Mouse (Mus musculus) MEL (cell line): ENCODE results near the gene Nup62. TPM values are rescaled to one million over a fixed set of nuclear protein-coding genes. Genes with fewer than 3 reads are reported as not detected.

ENCODE experiments used
- DNase-seq: peaks from one replicate; pipeline ENCODE4 v3.0.0; 2011; ENCODE audit warnings: low read depth, low spot score
- H3K27ac ChIP-seq: 2 replicates; pipeline ENCODE4 v1.5.1; 2012; ENCODE audit warnings: low read depth, mild to moderate bottlenecking, control low read depth, low read length, moderate library complexity; ENCODE audit not compliant: control insufficient read depth
- H3K27me3 ChIP-seq, 2 experiments: fragments of 150-350 bp in 1 of 2; sonication (generic) in 1 of 2; 2 replicates each; pipeline ENCODE4 v1.6.1; 2012; ENCODE audit warnings: low read length in 2 of 2, mild to moderate bottlenecking in 2 of 2, improper control_type of control experiment in 1 of 2, moderate library complexity in 1 of 2; ENCODE audit not compliant: insufficient read depth in 2 of 2, control insufficient read depth in 1 of 2
- H3K36me3 ChIP-seq, 2 experiments: 2 replicates each; pipeline ENCODE4 v1.6.1; 2012 to 2014; ENCODE audit warnings: low read length in 2 of 2, improper control_type of control experiment in 1 of 2, inconsistent platforms in 1 of 2, mild to moderate bottlenecking in 1 of 2; ENCODE audit not compliant: insufficient read depth in 2 of 2, control insufficient read depth in 1 of 2
- H3K4me1 ChIP-seq, 2 experiments: fragments of 150-350 bp in 1 of 2; sonication (generic) in 1 of 2; 2 replicates each; pipeline ENCODE4 v1.6.1; 2012; ENCODE audit warnings: low read length in 2 of 2, improper control_type of control experiment in 1 of 2, mild to moderate bottlenecking in 1 of 2; ENCODE audit not compliant: insufficient read depth in 2 of 2, control insufficient read depth in 1 of 2
- H3K4me3 ChIP-seq, 2 experiments: fragments of 150-350 bp in 1 of 2; sonication (generic) in 1 of 2; 2 replicates each; pipeline ENCODE4 v1.5.1; 2012; ENCODE audit warnings: low read depth in 2 of 2, low read length in 2 of 2, mild to moderate bottlenecking in 2 of 2, moderate library complexity in 2 of 2, control low read depth in 1 of 2, improper control_type of control experiment in 1 of 2; ENCODE audit not compliant: control insufficient read depth in 1 of 2, insufficient read depth in 1 of 2
- H3K79me2 ChIP-seq: 2 replicates; pipeline ENCODE4 v1.6.1; 2012; ENCODE audit warnings: mild to moderate bottlenecking, low read length, moderate library complexity; ENCODE audit not compliant: control insufficient read depth, poor library complexity, insufficient read depth
- H3K9ac ChIP-seq: 2 replicates; pipeline ENCODE4 v1.6.1; 2012; ENCODE audit warnings: low read depth, mild to moderate bottlenecking, control low read depth, low read length, moderate library complexity; ENCODE audit not compliant: control insufficient read depth, poor library complexity, severe bottlenecking
- H3K9me3 ChIP-seq: fragments of 150-350 bp; sonication (generic); replicated peaks from 2 replicates; pipeline ENCODE4 v1.6.1; 2012; ENCODE audit warnings: mild to moderate bottlenecking, low read length, improper control_type of control experiment, moderate library complexity; ENCODE audit not compliant: insufficient read depth
- BHLHE40 ChIP-seq: IDR thresholded peaks from 2 replicates; pipeline ENCODE4 v1.6.1; 2012; ENCODE audit warnings: low read depth, mild to moderate bottlenecking, inconsistent platforms, low read length, improper control_type of control experiment, borderline replicate concordance
- CHD1 ChIP-seq: IDR thresholded peaks from 2 replicates; pipeline ENCODE4 v1.6.1; 2012; ENCODE audit warnings: low read depth, mild to moderate bottlenecking, inconsistent platforms, low read length, improper control_type of control experiment
- E2F4 ChIP-seq: IDR thresholded peaks from 2 replicates; pipeline ENCODE4 v1.6.1; 2011; ENCODE audit warnings: low read depth, low read length, improper control_type of control experiment, borderline replicate concordance
- ELF1 ChIP-seq: IDR thresholded peaks from 2 replicates; pipeline ENCODE4 v1.6.1; 2014; ENCODE audit warnings: low read depth, mild to moderate bottlenecking, inconsistent platforms, low read length, improper control_type of control experiment, moderate library complexity
- EP300 ChIP-seq, 2 experiments: IDR thresholded peaks; 2 replicates each; pipeline ENCODE4 v1.6.1; 2011; ENCODE audit warnings: improper control_type of control experiment in 2 of 2, low read length in 2 of 2, low read depth in 1 of 2, mild to moderate bottlenecking in 1 of 2
- GABPA ChIP-seq: IDR thresholded peaks from 2 replicates; pipeline ENCODE4 v1.6.1; 2012; ENCODE audit warnings: low read depth, mild to moderate bottlenecking, inconsistent platforms, low read length, improper control_type of control experiment, moderate library complexity
- GATA1 ChIP-seq: IDR thresholded peaks from 2 replicates; pipeline ENCODE4 v1.6.1; 2011; ENCODE audit warnings: low read depth, low read length, improper control_type of control experiment
- HCFC1 ChIP-seq: IDR thresholded peaks from 2 replicates; pipeline ENCODE4 v1.6.1; 2012; ENCODE audit warnings: low read depth, mild to moderate bottlenecking, inconsistent platforms, low read length, improper control_type of control experiment, moderate library complexity
- KAT2A ChIP-seq: conservative IDR thresholded peaks from 2 replicates; pipeline ENCODE4 v1.6.1; 2012; ENCODE audit warnings: low read depth, low read length, improper control_type of control experiment, inconsistent platforms
- MAFK ChIP-seq: IDR thresholded peaks from 2 replicates; pipeline ENCODE4 v1.6.1; 2011; ENCODE audit warnings: low read depth, mild to moderate bottlenecking, low read length, improper control_type of control experiment, borderline replicate concordance
- MAX ChIP-seq: IDR thresholded peaks from 2 replicates; pipeline ENCODE4 v1.6.1; 2011; ENCODE audit warnings: low read length, improper control_type of control experiment
- MAZ ChIP-seq: IDR thresholded peaks from 2 replicates; pipeline ENCODE4 v1.6.1; 2012; ENCODE audit warnings: low read depth, mild to moderate bottlenecking, inconsistent platforms, low read length, improper control_type of control experiment
- MEF2A ChIP-seq: IDR thresholded peaks from 2 replicates; pipeline ENCODE4 v1.6.1; 2014; ENCODE audit warnings: low read depth, mild to moderate bottlenecking, inconsistent platforms, low read length, improper control_type of control experiment; ENCODE audit not compliant: poor library complexity, insufficient replicate concordance, severe bottlenecking; ENCODE audit errors: extremely low read depth
- MYC ChIP-seq: IDR thresholded peaks from 2 replicates; pipeline ENCODE4 v1.6.1; 2011; ENCODE audit warnings: low read depth, mild to moderate bottlenecking, low read length, improper control_type of control experiment, moderate library complexity
- NELFE ChIP-seq: IDR thresholded peaks from 2 replicates; pipeline ENCODE4 v1.6.1; 2011; ENCODE audit warnings: low read depth, low read length, improper control_type of control experiment
- POLR2AphosphoS2 ChIP-seq: IDR thresholded peaks from 2 replicates; pipeline ENCODE4 v1.6.1; 2011; ENCODE audit warnings: low read length, improper control_type of control experiment
- POLR2AphosphoS5 ChIP-seq: IDR thresholded peaks from 2 replicates; pipeline ENCODE4 v1.6.1; 2012; ENCODE audit warnings: low read depth, borderline replicate concordance, mild to moderate bottlenecking, inconsistent platforms, low read length, moderate library complexity, mixed read lengths
- RAD21 ChIP-seq: IDR thresholded peaks from 2 replicates; pipeline ENCODE4 v1.6.1; 2011; ENCODE audit warnings: mild to moderate bottlenecking, low read depth, low read length, improper control_type of control experiment
- RCOR1 ChIP-seq: IDR thresholded peaks from 2 replicates; pipeline ENCODE4 v1.6.1; 2012; ENCODE audit warnings: low read depth, mild to moderate bottlenecking, inconsistent platforms, low read length, improper control_type of control experiment
- SIN3A ChIP-seq: IDR thresholded peaks from 2 replicates; pipeline ENCODE4 v1.6.1; 2012; ENCODE audit warnings: low read length, improper control_type of control experiment, inconsistent platforms
- SMC3 ChIP-seq: IDR thresholded peaks from 2 replicates; pipeline ENCODE4 v1.6.1; 2011; ENCODE audit warnings: low read depth, low read length, improper control_type of control experiment
- ZKSCAN1 ChIP-seq: IDR thresholded peaks from 2 replicates; pipeline ENCODE4 v1.6.1; 2012; ENCODE audit warnings: low read depth, mild to moderate bottlenecking, inconsistent platforms, low read length, improper control_type of control experiment, moderate library complexity
- ZNF384 ChIP-seq: IDR thresholded peaks from 2 replicates; pipeline ENCODE4 v1.6.1; 2012; ENCODE audit warnings: low read depth, mild to moderate bottlenecking, inconsistent platforms, low read length, improper control_type of control experiment
- polyA plus RNA-seq, 2 experiments: library from polyadenylated mRNA; stranded (reverse) in 1 of 2; unstranded in 1 of 2; fragments of >175 nt in 1 of 2; fragments of >200 nt in 1 of 2; gene quantifications; 2 replicates each; pipeline versions ENCODE4 v1.2.1 to v1.2.4; 2012; ENCODE audit warnings: low replicate concordance in 2 of 2, low read depth in 1 of 2; ENCODE audit not compliant: insufficient read length in 2 of 2, insufficient read depth in 1 of 2, missing spikeins in 1 of 2
- total RNA-seq: library from RNA; depleted of rRNA; stranded (reverse); fragments of 300-350 nt; gene quantifications from 2 replicates; pipeline ENCODE4 v1.2.3, GENCODE M21; 2012

Nup62 gene
- total and polyA plus RNA-seq, 3 experiments: 136 to 235 TPM; not detected in 1

DNA sequence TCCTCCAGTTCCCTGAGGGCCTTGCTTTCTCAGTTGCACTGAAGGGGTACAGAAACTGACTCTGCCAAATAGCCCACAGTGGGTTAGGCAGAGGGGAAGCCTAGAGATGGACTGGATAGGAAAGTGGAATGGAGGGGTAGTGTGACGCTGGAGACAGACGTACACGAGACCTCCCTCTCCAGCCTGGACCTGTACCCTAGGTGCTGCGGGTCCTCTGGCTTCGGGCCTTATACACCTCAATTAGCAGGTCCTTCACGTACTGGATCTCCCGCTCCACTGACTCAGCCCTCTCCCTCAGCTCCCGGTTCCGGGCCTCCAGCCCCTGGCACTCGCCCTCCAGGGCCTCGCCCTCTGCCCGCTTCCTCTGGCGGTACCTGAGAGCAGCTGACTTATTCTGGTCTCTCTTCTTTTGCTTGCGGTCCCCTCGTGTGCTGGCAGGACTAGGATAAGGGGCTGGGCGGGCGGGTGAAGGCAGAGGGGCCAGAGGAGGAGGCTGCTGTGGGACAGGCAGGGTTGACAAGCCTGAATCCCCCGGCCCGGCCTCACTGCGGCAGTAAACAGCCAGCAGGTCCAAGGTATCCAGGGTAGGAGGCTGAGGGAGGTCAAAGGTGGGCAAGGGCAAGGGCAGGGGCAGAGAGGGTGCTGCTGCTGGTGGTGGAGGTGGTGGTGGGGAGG, 3.1 kb upstream of the Nup62 start:
- DNase-seq: no peak
- Histone ChIP-seq H3K27ac (no peak overlapping the region), H3K9ac (no peak overlapping the region), H3K4me1 (peaks cover 2 to 15% of the 10 kb centered on the region in 2 experiments; a peak in 3 of 4 replicates), H3K9me3 (no peaks in the 10 kb centered on the region), H3K36me3 (peaks cover 3 to 11% of the 10 kb centered on the region in 2 experiments; a peak in 3 of 4 replicates), H3K27me3 (no peaks in the 10 kb centered on the region), H3K79me2 (peaks cover 24% of the 10 kb centered on the region), H3K4me3 (no peak overlapping the region)
- TF ChIP-seq MYC (no peak), E2F4 (no peak), GABPA (no peak), ZKSCAN1 (no peak), RCOR1 (no peak), EP300 (IDR thresholded peaks at IDR 0.05; ENCODE audit: low read depth in 1 of 2, low read length in 2 of 2) (no peak), MAZ (no peak), MEF2A (no peak), SIN3A (no peak), CHD1 (no peak), POLR2AphosphoS2 (no peak), MAX (no peak), HCFC1 (no peak), KAT2A (no peak), RAD21 (no peak), GATA1 (no peak)

DNA sequence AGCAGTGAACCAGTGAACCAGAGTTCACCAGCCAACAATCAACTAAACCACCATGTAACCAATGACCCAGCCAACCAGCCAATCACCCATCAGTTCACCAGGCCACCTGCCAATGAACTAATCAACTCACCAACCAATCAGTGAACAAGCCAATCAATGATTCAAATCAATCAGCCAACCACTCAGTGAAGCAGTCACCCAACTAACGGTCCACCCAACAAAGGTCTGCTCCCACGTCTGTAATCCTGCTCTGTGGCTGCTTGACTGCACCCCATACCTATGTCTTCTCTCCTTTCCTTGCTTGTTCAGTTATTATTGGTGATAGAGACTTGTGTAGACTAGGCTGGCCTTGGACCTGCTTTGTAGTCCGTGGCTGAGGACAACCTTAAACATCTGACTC, 1.9 kb upstream of the Nup62 start:
- Histone ChIP-seq H3K27me3 (no peaks in the 10 kb centered on the region), H3K79me2 (peaks cover 36% of the 10 kb centered on the region), H3K4me3 (no peak overlapping the region), H3K4me1 (peaks cover 2 to 21% of the 10 kb centered on the region in 2 experiments; a peak in 3 of 4 replicates), H3K27ac (no peak overlapping the region), H3K36me3 (peaks cover 3 to 16% of the 10 kb centered on the region in 2 experiments; a peak in 3 of 4 replicates), H3K9me3 (no peaks in the 10 kb centered on the region), H3K9ac (no peak overlapping the region)
- TF ChIP-seq POLR2AphosphoS2: no peak
- no peak for TF ChIP-seq POLR2AphosphoS5
- TF ChIP-seq ZNF384: no peak
- TF ChIP-seq SMC3: no peak
- TF ChIP-seq MAFK: no peak
- no peak for TF ChIP-seq ELF1
- no peak for TF ChIP-seq BHLHE40
- no peak for TF ChIP-seq NELFE
- DNase-seq: no peak
